Mouse (Mus musculus) ES-E14 (cell line): Measurements from ENCODE around the gene Polr1e. TPM values are rescaled to one million over a fixed set of nuclear protein-coding genes. Genes with fewer than 3 reads are reported as not detected.
"Not testable (repeated sequence)": the region's sequence is repeated elsewhere in the genome, so short reads cannot be mapped to it uniquely, and the experiment has no call there.

ENCODE experiments used
- DNase-seq: peaks from one replicate; pipeline ENCODE4 v3.0.0-alpha.2; 2013; ENCODE audit warnings: low read depth, low spot score
- H3K27ac ChIP-seq: 2 replicates; pipeline ENCODE4 v1.5.1; 2012; ENCODE audit warnings: low read depth, mild to moderate bottlenecking, low read length, moderate library complexity, mixed read lengths; ENCODE audit not compliant: poor library complexity, insufficient read depth, severe bottlenecking
- H3K36me3 ChIP-seq: 2 replicates; pipeline ENCODE4 v1.6.1; 2012; ENCODE audit warnings: mild to moderate bottlenecking, low read length, moderate library complexity, mixed read lengths; ENCODE audit not compliant: control insufficient read depth, poor library complexity, insufficient read depth, severe bottlenecking
- H3K4me1 ChIP-seq, 2 experiments: fragments of 150-350 bp in 1 of 2; sonication (generic) in 1 of 2; 2 replicates each; pipeline ENCODE4 v1.6.1; 2012; ENCODE audit warnings: low read length in 2 of 2, mild to moderate bottlenecking in 1 of 2, mixed read lengths in 1 of 2; ENCODE audit not compliant: control insufficient read depth in 2 of 2, insufficient read depth in 2 of 2, poor library complexity in 1 of 2
- H3K4me3 ChIP-seq, 2 experiments: fragments of 150-350 bp in 1 of 2; sonication (generic) in 1 of 2; 2 replicates each; pipeline ENCODE4 v1.5.1; 2012; ENCODE audit warnings: low read length in 2 of 2, low read depth in 1 of 2, mild to moderate bottlenecking in 1 of 2, mixed read lengths in 1 of 2; ENCODE audit not compliant: insufficient read depth in 1 of 2, poor library complexity in 1 of 2, severe bottlenecking in 1 of 2
- H3K9ac ChIP-seq: 2 replicates; pipeline ENCODE4 v1.6.1; 2012; ENCODE audit warnings: low read depth, mild to moderate bottlenecking, low read length, mixed read lengths; ENCODE audit not compliant: poor library complexity, insufficient read depth, severe bottlenecking
- H3K9me3 ChIP-seq: fragments of 150-350 bp; sonication (generic); 2 replicates; pipeline ENCODE4 v1.6.1; 2012; ENCODE audit warnings: low read depth, mild to moderate bottlenecking, low read length; ENCODE audit not compliant: control insufficient read depth, insufficient read depth
- CHD2 ChIP-seq: IDR thresholded peaks from 2 replicates; pipeline ENCODE4 v1.6.1; 2014; ENCODE audit warnings: mild to moderate bottlenecking, low read depth, low read length, inconsistent platforms
- HCFC1 ChIP-seq: IDR thresholded peaks from 2 replicates; pipeline ENCODE4 v1.6.1; 2012; ENCODE audit warnings: low read length, inconsistent platforms, borderline replicate concordance; ENCODE audit not compliant: insufficient read depth
- MAFK ChIP-seq: IDR thresholded peaks from 2 replicates; pipeline ENCODE4 v1.6.1; 2014; ENCODE audit warnings: mild to moderate bottlenecking, low read depth, low read length, inconsistent platforms; ENCODE audit not compliant: insufficient read depth
- ZC3H11A ChIP-seq: IDR thresholded peaks from 2 replicates; pipeline ENCODE4 v1.6.1; 2012; ENCODE audit warnings: low read depth, mild to moderate bottlenecking, inconsistent platforms, low read length, borderline replicate concordance
- ZNF384 ChIP-seq: IDR thresholded peaks from 2 replicates; pipeline ENCODE4 v1.6.1; 2012; ENCODE audit warnings: low read depth, low read length, inconsistent platforms
- in situ Hi-C, 2 experiments: fragments of 600-800 bp; cut with MboI; formaldehyde crosslinking; loops; one replicate each; pipeline ENCODE4 v1.15.1; 2025; ENCODE audit warnings: low sequenced_read_pairs in 2 of 2, inconsistent platforms in 1 of 2; ENCODE audit not compliant: unreplicated experiment in 2 of 2
- total RNA-seq: library from RNA; depleted of rRNA; stranded (reverse); fragments of 300-350 nt; gene quantifications from 2 replicates; pipeline ENCODE4 v1.2.3, GENCODE M21; 2012

Polr1e gene
- total RNA-seq, 1 experiment, result 33.0 TPM

DNA sequence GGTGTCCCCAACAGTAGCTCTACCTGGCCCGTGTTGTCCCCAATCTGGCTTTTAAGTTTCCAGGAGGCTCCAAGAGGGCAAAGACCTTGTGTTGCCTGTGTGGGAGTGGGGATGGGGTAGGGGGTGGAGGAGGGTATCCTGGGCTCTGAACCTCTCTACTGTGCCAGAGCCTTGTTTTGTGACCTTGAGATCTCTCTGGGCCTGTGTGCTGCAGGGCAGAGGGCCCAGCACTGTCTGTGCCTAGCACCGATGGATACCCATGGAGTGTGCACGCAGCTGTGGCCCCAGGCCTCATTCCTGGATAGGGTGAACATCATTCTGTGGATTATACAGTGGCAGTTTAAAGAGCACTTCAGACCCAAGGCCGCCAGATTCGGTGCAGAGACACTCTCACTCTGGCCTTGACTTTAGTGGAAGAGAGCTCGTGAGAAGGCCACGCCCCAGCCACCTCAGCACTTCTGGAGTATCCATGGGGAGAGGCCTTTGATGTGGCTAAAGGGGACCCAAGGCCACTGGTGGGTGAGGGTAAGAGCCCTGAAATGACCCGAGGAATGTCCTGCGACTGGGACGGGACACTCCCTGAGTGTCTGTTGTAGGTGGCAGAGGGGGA lies 35.1 kb upstream of the Polr1e start:
- no peak overlapping the region for H3K27ac ChIP-seq

DNA sequence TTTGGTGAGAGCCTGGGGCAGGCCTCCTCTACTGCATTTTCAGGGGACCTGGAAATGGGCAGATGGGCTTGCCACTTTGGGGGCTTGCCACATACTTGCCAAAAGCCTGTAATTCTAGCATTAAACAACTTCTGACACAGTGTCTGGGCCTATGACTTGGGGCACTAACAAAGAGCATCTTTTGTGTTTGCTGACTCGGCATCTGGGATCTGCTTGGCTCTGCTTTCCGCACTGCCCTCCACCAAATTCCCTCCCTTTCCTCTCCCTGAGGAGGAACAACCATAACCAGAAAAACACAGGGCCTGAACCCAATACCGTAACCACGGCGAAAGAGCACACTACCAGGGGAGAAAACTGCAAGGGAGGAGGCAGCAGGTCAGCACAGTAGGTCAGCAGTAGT lies 27.8 kb upstream of the Polr1e start:
- DNase-seq, result no peak
- peaks cover 2 to 3% of the 10 kb centered on the region in 2 experiments; a peak in 2 of 4 replicates for H3K4me1 ChIP-seq
- H3K4me3 ChIP-seq, result no peak overlapping the region
- TF ChIP-seq HCFC1 (no peak), MAFK (peak; percentile 73; the same call in 1 of the 2 replicates)
- H3K36me3 ChIP-seq, result peaks cover 48% of the 10 kb centered on the region
- in situ Hi-C loops, result no loop called here
- no peak overlapping the region for H3K9ac ChIP-seq
- H3K27ac ChIP-seq, result no peak overlapping the region
- H3K9me3 ChIP-seq, result no peaks in the 10 kb centered on the region

More for the DNA sequence above, 35.1 kb upstream of the Polr1e start:
- TF ChIP-seq CHD2 (no peak), ZNF384 (no peak), MAFK (0 out of 2 replicates have a peak, but pooled peaks have one; percentile 25)
- peaks cover 22% of the 10 kb centered on the region for H3K36me3 ChIP-seq
- H3K9me3 ChIP-seq, result no peaks in the 10 kb centered on the region
- no peak overlapping the region for H3K9ac ChIP-seq
- DNase-seq, result no peak
- peaks cover 0 to 30% of the 10 kb centered on the region in 2 experiments; a peak in 2 of 4 replicates for H3K4me1 ChIP-seq
- H3K4me3 ChIP-seq, result no peak overlapping the region
- in situ Hi-C loops, result no loop called here

DNA sequence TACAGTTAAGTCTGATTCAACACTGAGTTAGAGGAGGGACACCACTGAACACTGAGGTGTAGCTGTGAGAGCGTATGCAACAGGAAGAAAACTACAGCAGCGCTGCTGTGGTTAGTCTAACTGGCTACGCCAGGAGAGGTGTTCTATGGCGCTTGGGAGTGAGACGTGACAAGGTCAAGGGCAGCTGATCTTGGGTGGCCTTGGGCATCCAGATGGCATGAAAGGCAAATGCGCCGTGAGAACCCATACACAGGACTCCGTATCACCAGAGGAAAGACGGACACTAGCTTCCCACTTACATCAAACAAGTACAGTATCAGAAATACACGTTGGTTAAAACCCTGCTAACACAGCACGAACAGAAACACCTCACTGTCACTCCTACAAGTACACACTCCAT lies 26.1 kb upstream of the Polr1e start:
- DNase-seq, H3K27ac ChIP-seq, H3K4me3 ChIP-seq, in situ Hi-C loops, H3K4me1 ChIP-seq, H3K9ac ChIP-seq, H3K9me3 ChIP-seq: not testable (repeated sequence)
- H3K36me3 ChIP-seq, result peaks cover 38% of the 10 kb centered on the region

DNA sequence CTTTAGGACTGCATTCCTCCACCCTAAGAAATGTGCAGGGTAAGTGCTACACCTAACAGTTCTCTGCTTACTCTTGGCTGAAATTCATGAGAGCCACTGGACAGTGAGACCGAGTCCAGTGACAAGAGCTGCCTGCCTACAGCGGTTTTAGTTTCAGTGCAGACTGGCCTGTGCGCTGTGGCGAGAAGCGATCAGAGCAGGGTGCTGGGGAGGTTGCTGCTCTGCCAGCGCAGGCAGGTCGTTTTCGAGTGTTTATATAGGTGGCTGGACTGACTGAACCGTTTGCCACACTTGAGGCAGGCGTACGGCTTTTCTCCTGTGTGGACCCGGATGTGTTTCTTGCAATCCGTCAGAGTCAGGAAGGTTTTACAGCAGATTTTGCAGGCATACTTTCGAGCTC lies 25.2 kb upstream of the Polr1e start:
- in situ Hi-C loops, H3K9ac ChIP-seq, H3K27ac ChIP-seq, H3K9me3 ChIP-seq, H3K4me3 ChIP-seq, H3K4me1 ChIP-seq, DNase-seq: not testable (repeated sequence)
- peaks cover 33% of the 10 kb centered on the region for H3K36me3 ChIP-seq

DNA sequence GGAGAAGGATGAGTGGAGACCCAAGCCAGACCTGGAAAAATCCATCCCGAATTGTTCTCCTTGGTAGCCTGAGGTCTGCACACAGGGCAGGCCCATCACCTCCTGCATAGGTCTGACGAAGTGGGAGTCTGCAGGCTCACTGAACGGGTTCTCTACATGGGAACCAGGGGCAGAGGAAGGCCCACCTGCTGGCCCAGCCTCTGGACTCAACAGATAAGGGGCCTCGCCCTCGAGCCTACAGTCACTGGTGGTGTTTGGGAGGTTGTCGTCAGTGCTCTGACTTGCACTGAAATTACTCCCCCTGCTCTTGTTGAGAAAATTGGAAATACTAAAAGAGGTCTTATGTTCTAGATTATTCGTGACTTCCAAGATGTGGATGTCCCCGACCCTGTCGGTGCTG lies 24.5 kb upstream of the Polr1e start:
- peaks cover 2 to 3% of the 10 kb centered on the region in 2 experiments; a peak in 2 of 4 replicates for H3K4me1 ChIP-seq
- no peak overlapping the region for H3K27ac ChIP-seq
- H3K9me3 ChIP-seq, result no peaks in the 10 kb centered on the region
- peaks cover 30% of the 10 kb centered on the region for H3K36me3 ChIP-seq
- H3K4me3 ChIP-seq, result no peak overlapping the region
- no peak overlapping the region for H3K9ac ChIP-seq
- TF ChIP-seq ZC3H11A (no peak), HCFC1 (no peak), MAFK (no peak), ZNF384 (no peak), CHD2 (no peak)
- in situ Hi-C loops, result no loop called here
- DNase-seq, result no peak
